Mouse (Mus musculus) heart, embryonic 16.5 days (tissue): ENCODE results near the gene Cyp2t4. TPM values are rescaled to one million over a fixed set of nuclear protein-coding genes. Genes with fewer than 3 reads are reported as not detected.

Experiments
- ATAC-seq: fragments of 200-750 bp; cut with Nextera tagmentation; replicated peaks from 2 replicates; pipeline ENCODE4 v1.8.0; 2017; ENCODE audit warnings: moderate number of reproducible peaks; ENCODE audit not compliant: insufficient read depth, low FRiP score; ENCODE audit errors: extremely low read depth
- H3K27ac ChIP-seq: fragments of 300-500 bp; sonication (generic); 2 replicates; pipeline ENCODE4 v1.5.1; 2014; ENCODE audit warnings: mild to moderate bottlenecking, low read length, control low read depth, moderate library complexity
- H3K27me3 ChIP-seq: fragments of 300-500 bp; sonication (generic); 2 replicates; pipeline ENCODE4 v1.6.1; 2014; ENCODE audit warnings: low read length, mixed read lengths; ENCODE audit not compliant: control insufficient read depth, insufficient read depth
- H3K36me3 ChIP-seq: fragments of 300-500 bp; sonication (generic); 2 replicates; pipeline ENCODE4 v1.6.1; 2014; ENCODE audit not compliant: control insufficient read depth, insufficient read depth
- H3K4me1 ChIP-seq: fragments of 300-500 bp; sonication (generic); 2 replicates; pipeline ENCODE4 v1.6.1; 2014; ENCODE audit warnings: low read length, mixed read lengths; ENCODE audit not compliant: control insufficient read depth, insufficient read depth
- H3K4me2 ChIP-seq: fragments of 300-500 bp; sonication (generic); 2 replicates; pipeline ENCODE4 v1.6.1; 2014; ENCODE audit warnings: low read depth, mild to moderate bottlenecking, control low read depth, low read length
- H3K4me3 ChIP-seq: fragments of 300-500 bp; sonication (generic); 2 replicates; pipeline ENCODE4 v1.5.1; 2014; ENCODE audit warnings: mild to moderate bottlenecking, control low read depth, low read length
- H3K9ac ChIP-seq: fragments of 300-500 bp; sonication (generic); 2 replicates; pipeline ENCODE4 v1.6.1; 2014; ENCODE audit warnings: low read length, control low read depth
- H3K9me3 ChIP-seq: fragments of 300-500 bp; sonication (generic); replicated peaks from 2 replicates; pipeline ENCODE4 v1.6.1; 2016; ENCODE audit warnings: low read length; ENCODE audit not compliant: control insufficient read depth
- WGBS: fragments of 180-500 bp; shearing (Covaris S2); extraction: QIAGEN DNeasy Blood & Tissue Kit; methylation state at CpG from one replicate; pipeline ENCODE4 v1.1.7; 2014; 5-methylcytosine and 5-hydroxymethylcytosine counted together
- polyA plus RNA-seq: library from polyadenylated mRNA; unstranded; fragments of >200 nt; fragmentation: Nextera tagmentation; extraction: Ambion mirVana; gene quantifications from 2 replicates; pipeline ENCODE4 v1.2.1, GENCODE M21; 2015

Gene Cyp2t4
- polyA plus RNA-seq, 1 experiment from 2014 or later, result 0.08 TPM

GRCm38 (mm10) chr7:27156005-27156404 is 2.5 kb downstream of the Cyp2t4 start:
- 75% methylated on average over 13 of the region's 13 CpGs for WGBS
- Histone ChIP-seq H3K9me3 (no peaks in the 10 kb centered on the region), H3K4me1 (peaks cover 11% of the 10 kb centered on the region), H3K27me3 (no peaks in the 10 kb centered on the region), H3K36me3 (peaks cover 25% of the 10 kb centered on the region), H3K27ac (no peak overlapping the region), H3K9ac (no peak overlapping the region), H3K4me2 (no peak overlapping the region), H3K4me3 (no peak overlapping the region)
- no peak for ATAC-seq

DNA sequence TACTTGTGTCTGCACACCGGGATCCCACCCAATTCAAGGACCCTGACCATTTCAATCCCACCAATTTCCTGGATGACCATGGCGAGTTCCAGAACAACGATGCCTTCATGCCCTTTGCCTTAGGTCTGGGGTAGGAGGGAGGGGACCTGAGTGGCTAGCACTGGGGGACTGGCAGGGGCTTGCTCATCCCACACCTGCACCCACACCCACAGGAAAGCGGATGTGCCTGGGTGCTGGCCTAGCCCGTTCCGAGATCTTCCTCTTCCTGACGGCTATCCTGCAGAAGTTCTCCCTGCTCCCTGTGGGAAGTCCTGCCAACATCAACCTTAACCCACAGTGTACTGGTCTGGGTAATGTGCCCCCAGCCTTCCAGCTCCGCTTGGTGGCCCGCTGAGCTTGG is 4.7 kb downstream of the Cyp2t4 start:
- Histone ChIP-seq H3K36me3 (peaks cover 28% of the 10 kb centered on the region), H3K4me1 (peaks cover 29% of the 10 kb centered on the region), H3K27ac (no peak overlapping the region), H3K27me3 (no peaks in the 10 kb centered on the region), H3K9me3 (no peaks in the 10 kb centered on the region), H3K4me2 (no peak overlapping the region), H3K4me3 (no peak overlapping the region), H3K9ac (no peak overlapping the region)
- 94% methylated on average over 9 of the region's 9 CpGs for WGBS
- no peak for ATAC-seq

DNA sequence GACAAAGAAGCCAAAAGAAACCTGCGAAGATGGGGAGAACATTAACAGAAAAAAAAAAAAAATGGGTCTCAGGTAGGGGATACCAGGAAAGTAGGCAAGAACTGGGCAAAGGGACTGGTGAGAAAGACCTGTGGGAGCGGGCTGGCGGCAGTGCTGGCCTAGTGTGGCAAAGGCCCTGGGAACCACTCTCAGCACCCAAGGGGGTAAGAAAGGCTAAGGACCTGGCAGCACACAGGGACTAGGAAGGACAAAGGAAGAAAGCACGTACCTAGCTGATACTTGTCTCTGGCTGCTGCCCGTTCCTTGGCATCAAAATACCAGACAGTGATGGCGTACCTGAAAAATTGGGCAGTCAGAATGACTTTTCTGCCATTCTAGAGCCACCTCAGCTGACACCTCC is 5.7 kb downstream of the Cyp2t4 start:
- H3K4me2 ChIP-seq, result no peak overlapping the region
- ATAC-seq, result no peak
- H3K36me3 ChIP-seq, result peaks cover 31% of the 10 kb centered on the region
- H3K27me3 ChIP-seq, result no peaks in the 10 kb centered on the region
- H3K9me3 ChIP-seq, result no peaks in the 10 kb centered on the region
- no peak overlapping the region for H3K4me3 ChIP-seq
- no peak overlapping the region for H3K27ac ChIP-seq
- peaks cover 36% of the 10 kb centered on the region for H3K4me1 ChIP-seq
- 92% methylated on average over 6 of the region's 6 CpGs for WGBS
- H3K9ac ChIP-seq, result no peak overlapping the region

GRCm38 (mm10) chr7:27159882-27160281 is 6.4 kb downstream of the Cyp2t4 start:
- Histone ChIP-seq H3K36me3 (peaks cover 36% of the 10 kb centered on the region), H3K4me1 (peaks cover 42% of the 10 kb centered on the region), H3K4me3 (no peak overlapping the region), H3K27me3 (no peaks in the 10 kb centered on the region), H3K9ac (no peak overlapping the region), H3K27ac (no peak overlapping the region; the same call in 1 of the 2 replicates), H3K9me3 (no peaks in the 10 kb centered on the region), H3K4me2 (no peak overlapping the region)
- WGBS, result 19% methylated on average over 8 of the region's 8 CpGs
- ATAC-seq, result peak; percentile 87

- H3K4me3 ChIP-seq, result no peak overlapping the region
- H3K27me3 ChIP-seq, result no peaks in the 10 kb centered on the region
- H3K36me3 ChIP-seq, result peaks cover 39% of the 10 kb centered on the region
- no peak overlapping the region for H3K27ac ChIP-seq
- 84% methylated on average over 3 of the region's 3 CpGs for WGBS
- no peak overlapping the region for H3K4me2 ChIP-seq
- no peak for ATAC-seq
- no peaks in the 10 kb centered on the region for H3K9me3 ChIP-seq
- peaks cover 50% of the 10 kb centered on the region for H3K4me1 ChIP-seq
- H3K9ac ChIP-seq, result no peak overlapping the region
These were observed 7.4 kb downstream of the Cyp2t4 start for GRCm38 (mm10) chr7:27160921-27161320.

GRCm38 (mm10) chr7:27161744-27162143 is 8.2 kb downstream of the Cyp2t4 start:
- H3K36me3 ChIP-seq, result peaks cover 39% of the 10 kb centered on the region
- H3K4me1 ChIP-seq, result peaks cover 50% of the 10 kb centered on the region
- no peak overlapping the region for H3K4me2 ChIP-seq
- H3K27me3 ChIP-seq, result no peaks in the 10 kb centered on the region
- no peak overlapping the region for H3K9ac ChIP-seq
- no peak overlapping the region for H3K27ac ChIP-seq
- H3K4me3 ChIP-seq, result no peak overlapping the region
- ATAC-seq, result no peak
- no peaks in the 10 kb centered on the region for H3K9me3 ChIP-seq
- 72% methylated on average over 4 of the region's 4 CpGs for WGBS

DNA sequence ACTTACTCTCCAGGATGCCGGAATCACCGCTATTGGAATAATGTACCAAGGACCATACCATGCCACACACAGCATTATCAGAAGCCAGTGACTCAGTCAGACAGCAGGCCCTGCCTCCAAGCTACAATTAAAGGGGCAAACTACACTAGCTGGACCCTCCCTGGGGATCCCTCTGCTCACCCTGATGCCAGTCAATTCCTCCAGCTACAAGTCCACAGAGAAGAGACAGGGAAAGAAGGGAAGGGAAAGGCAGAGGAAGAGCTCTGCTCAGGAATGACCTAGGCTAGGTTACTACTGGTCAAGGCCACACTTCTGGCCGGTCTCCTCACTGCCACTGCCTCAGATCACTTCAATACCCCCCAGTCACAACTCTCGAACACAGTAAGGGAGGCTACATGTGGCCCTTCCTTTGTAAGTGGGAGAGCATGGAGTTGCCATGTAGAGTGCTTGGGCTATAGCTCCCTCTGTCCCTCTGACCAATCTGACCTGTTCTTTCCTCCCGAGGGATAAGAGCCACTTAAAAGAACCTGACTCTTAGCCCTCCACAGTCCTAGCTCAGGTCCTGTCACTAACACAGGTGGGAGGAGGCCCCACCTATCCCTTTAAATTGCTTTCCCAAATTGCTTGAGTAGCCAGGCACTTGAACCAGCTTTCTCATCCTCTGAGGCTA is 9.4 kb downstream of the Cyp2t4 start:
- no peak overlapping the region for H3K27ac ChIP-seq
- H3K27me3 ChIP-seq, result no peaks in the 10 kb centered on the region
- peak overlapping the region; percentile 73 for H3K4me2 ChIP-seq
- 79% methylated on average over 5 of the region's 5 CpGs for WGBS
- H3K4me1 ChIP-seq, result peaks cover 55% of the 10 kb centered on the region
- ATAC-seq, result no peak
- peak overlapping the region; percentile 42 for H3K9ac ChIP-seq
- H3K4me3 ChIP-seq, result no peak overlapping the region
- H3K36me3 ChIP-seq, result peaks cover 30% of the 10 kb centered on the region
- H3K9me3 ChIP-seq, result no peaks in the 10 kb centered on the region

GRCm38 (mm10) chr7:27163450-27163805 is 9.9 kb downstream of the Cyp2t4 start:
- H3K4me2 ChIP-seq, result peak overlapping the region; percentile 73
- WGBS, result 57% methylated on average over 5 of the region's 5 CpGs
- no peak overlapping the region for H3K4me3 ChIP-seq
- no peaks in the 10 kb centered on the region for H3K27me3 ChIP-seq
- H3K9me3 ChIP-seq, result no peaks in the 10 kb centered on the region
- peaks cover 25% of the 10 kb centered on the region for H3K36me3 ChIP-seq
- peaks cover 55% of the 10 kb centered on the region for H3K4me1 ChIP-seq
- peak overlapping the region; percentile 42 for H3K9ac ChIP-seq
- H3K27ac ChIP-seq, result no peak overlapping the region
- no peak for ATAC-seq

DNA sequence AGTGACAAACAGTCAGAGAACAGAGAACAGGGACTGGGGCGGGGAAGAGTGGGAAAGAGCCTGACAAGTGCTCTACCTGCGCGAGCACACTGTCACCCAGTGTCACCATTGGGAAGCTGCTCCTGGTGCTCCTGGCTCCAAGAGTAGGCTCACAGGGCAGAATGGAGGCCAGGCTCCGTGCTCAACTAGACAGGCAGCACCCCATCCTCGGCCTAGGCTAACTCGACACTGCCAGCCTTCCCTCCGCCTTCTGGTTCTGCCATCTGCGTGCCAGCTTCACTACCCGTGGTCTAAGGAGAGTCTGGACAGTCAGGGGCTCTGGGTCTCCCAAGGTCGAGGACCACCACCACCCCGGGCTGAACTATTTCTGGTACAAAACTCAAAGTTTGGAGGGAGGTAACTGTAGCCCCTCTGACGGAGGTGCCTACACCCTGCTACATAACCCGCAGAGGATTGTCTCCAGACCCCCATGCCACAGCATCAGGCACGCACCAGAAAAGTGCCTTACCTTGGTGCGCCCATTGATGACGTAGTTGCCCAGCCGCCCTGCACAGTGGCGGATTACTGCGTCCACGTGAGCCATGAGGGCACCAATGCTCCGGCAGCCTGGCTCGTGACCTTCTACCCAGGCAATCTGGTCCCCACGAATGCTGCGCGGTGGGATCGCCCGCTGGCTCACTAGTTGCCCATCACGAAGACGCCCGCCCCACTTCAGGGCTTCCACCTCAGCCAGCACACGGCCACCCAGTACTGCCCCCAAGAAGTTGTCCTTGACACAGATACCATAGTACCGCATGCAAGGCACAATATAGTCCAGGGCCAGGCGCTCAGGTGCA is 10.8 kb downstream of the Cyp2t4 start:
- no peaks in the 10 kb centered on the region for H3K27me3 ChIP-seq
- H3K27ac ChIP-seq, result no peak overlapping the region
- H3K36me3 ChIP-seq, result peaks cover 16% of the 10 kb centered on the region
- no peaks in the 10 kb centered on the region for H3K9me3 ChIP-seq
- H3K4me3 ChIP-seq, result peak overlapping the region; percentile 73
- H3K4me2 ChIP-seq, result peak overlapping the region; percentile 73
- H3K4me1 ChIP-seq, result peaks cover 55% of the 10 kb centered on the region
- H3K9ac ChIP-seq, result peak overlapping the region; percentile 85; the same call in 1 of the 2 replicates
- 78% methylated on average over 33 of the region's 33 CpGs for WGBS
- no peak for ATAC-seq
